Mouse (Mus musculus) heart, adult 2 months (tissue): ENCODE measurements around the gene Olfr523.

Experiments
- CTCF ChIP-seq: fragments of 200-600 bp; IDR thresholded peaks from 2 replicates; pipeline ENCODE4 v1.8.1; 2022; ENCODE audit warnings: antibody characterized with exemption, mild to moderate bottlenecking, moderate library complexity
- EP300 ChIP-seq: fragments of 200-500 bp; IDR thresholded peaks from 2 replicates; pipeline ENCODE4 v1.6.1; 2011; ENCODE audit warnings: low read depth, low read length, control low read depth; ENCODE audit not compliant: insufficient read depth
- POLR2A ChIP-seq: fragments of 200-500 bp; IDR thresholded peaks from 2 replicates; pipeline ENCODE4 v1.6.1; 2011; ENCODE audit warnings: mild to moderate bottlenecking, low read depth, low read length, control low read depth; ENCODE audit not compliant: insufficient read depth

GRCm38 (mm10) chr7:140188391-140189328 is 15.6 kb downstream of the Olfr523 start:
- no peak for TF ChIP-seq POLR2A
- peak; percentile 64 for TF ChIP-seq CTCF
- no peak for TF ChIP-seq EP300
